Mouse (Mus musculus) hindbrain, postnatal 0 days (tissue): ENCODE data around the gene Slc38a4. TPM values are rescaled to one million over a fixed set of nuclear protein-coding genes. Genes with fewer than 3 reads are reported as not detected.

Experiments used
- ATAC-seq: fragments of 200-750 bp; cut with Nextera tagmentation; 2 replicates; pipeline ENCODE4 v1.8.0; 2017; ENCODE audit warnings: mild to moderate bottlenecking, moderate TSS enrichment, moderate library complexity
- DNase-seq: peaks from one replicate; pipeline ENCODE4 v3.0.0-alpha.2; 2015; ENCODE audit warnings: low spot score
- H3K27ac ChIP-seq: fragments of 300-500 bp; sonication (generic); 2 replicates; pipeline ENCODE4 v1.5.1; 2014; ENCODE audit warnings: mild to moderate bottlenecking
- H3K27me3 ChIP-seq: fragments of 300-500 bp; sonication (generic); 2 replicates; pipeline ENCODE4 v1.6.1; 2014; ENCODE audit warnings: low read length, mixed read lengths; ENCODE audit not compliant: insufficient read depth
- H3K36me3 ChIP-seq: fragments of 300-500 bp; sonication (generic); 2 replicates; pipeline ENCODE4 v1.6.1; 2014; ENCODE audit warnings: low read length, mixed read lengths; ENCODE audit not compliant: insufficient read depth
- H3K4me1 ChIP-seq: fragments of 300-500 bp; sonication (generic); 2 replicates; pipeline ENCODE4 v1.6.1; 2014; ENCODE audit warnings: antibody characterized with exemption, low read length, mixed read lengths; ENCODE audit not compliant: insufficient read depth
- H3K4me2 ChIP-seq: fragments of 300-500 bp; sonication (generic); 2 replicates; pipeline ENCODE4 v1.6.1; 2014; ENCODE audit warnings: low read depth, mild to moderate bottlenecking, low read length, moderate library complexity, mixed read lengths
- H3K4me3 ChIP-seq: fragments of 300-500 bp; sonication (generic); 2 replicates; pipeline ENCODE4 v1.5.1; 2014; ENCODE audit warnings: low read length
- H3K9ac ChIP-seq: fragments of 300-500 bp; sonication (generic); replicated peaks from 2 replicates; pipeline ENCODE4 v1.6.1; 2014; ENCODE audit warnings: mild to moderate bottlenecking, low read length, moderate library complexity, mixed read lengths
- H3K9me3 ChIP-seq: fragments of 300-500 bp; sonication (generic); 2 replicates; pipeline ENCODE4 v1.6.1; 2016; ENCODE audit warnings: low read length, mixed read lengths
- CTCF ChIP-seq: IDR thresholded peaks from 2 replicates; pipeline ENCODE4 v1.5.1; 2016; ENCODE audit warnings: antibody characterized with exemption, control low read depth, low read depth
- WGBS: fragments of 180-500 bp; shearing (Covaris S2); extraction: QIAGEN DNeasy Blood & Tissue Kit; methylation state at CpG from one replicate; pipeline ENCODE4 v1.1.7; 2014; 5-methylcytosine and 5-hydroxymethylcytosine counted together
- polyA plus RNA-seq: library from polyadenylated mRNA; unstranded; fragments of >200 nt; fragmentation: Nextera tagmentation; extraction: Ambion mirVana; gene quantifications from 2 replicates; pipeline ENCODE4 v1.2.1, GENCODE M21; 2015
- total RNA-seq: library from RNA; depleted of rRNA; stranded (reverse); fragments of >200 nt; gene quantifications from 2 replicates; pipeline ENCODE4 v1.2.3, GENCODE M21; 2014

The Slc38a4 gene
- total and polyA plus RNA-seq, 2 experiments from 2014 or later: 3.1 to 3.5 TPM

GRCm38 (mm10) chr15:97059071-97060041 is 3.6 kb upstream of the Slc38a4 start:
- Histone ChIP-seq H3K27ac (no peak overlapping the region), H3K4me2 (no peak overlapping the region), H3K36me3 (no peaks in the 10 kb centered on the region), H3K9ac (no peak overlapping the region), H3K4me1 (no peaks in the 10 kb centered on the region), H3K4me3 (no peak overlapping the region), H3K27me3 (no peaks in the 10 kb centered on the region), H3K9me3 (peaks cover 4% of the 10 kb centered on the region; the same call in 1 of the 2 replicates)
- DNase-seq (no peak), ATAC-seq (no peak)
- no peak for TF ChIP-seq CTCF
- 92% methylated on average over 24 of the region's 24 CpGs for WGBS

GRCm38 (mm10) chr15:97054767-97055489 is 828 bp downstream of the Slc38a4 start:
- Histone ChIP-seq H3K4me3 (peak overlapping the region; percentile 34), H3K9me3 (peaks cover 4% of the 10 kb centered on the region; the same call in 1 of the 2 replicates), H3K27ac (no peak overlapping the region), H3K4me1 (no peaks in the 10 kb centered on the region), H3K9ac (no peak overlapping the region), H3K4me2 (peak overlapping the region; percentile 53), H3K36me3 (no peaks in the 10 kb centered on the region), H3K27me3 (no peaks in the 10 kb centered on the region)
- no peak for TF ChIP-seq CTCF
- 46% methylated on average over 31 of the region's 31 CpGs for WGBS
- DNase-seq: no peak
- no peak for ATAC-seq

- DNase-seq (no peak), ATAC-seq (no peak)
- WGBS: 53% methylated on average over 15 of the region's 15 CpGs
- H3K27ac ChIP-seq: no peak overlapping the region
- no peaks in the 10 kb centered on the region for H3K27me3 ChIP-seq
- TF ChIP-seq CTCF: no peak
- H3K4me1 ChIP-seq: no peaks in the 10 kb centered on the region
- peak overlapping the region; percentile 34 for H3K4me3 ChIP-seq
- H3K36me3 ChIP-seq: no peaks in the 10 kb centered on the region
- H3K4me2 ChIP-seq: peak overlapping the region; percentile 53
- peaks cover 4% of the 10 kb centered on the region; the same call in 1 of the 2 replicates for H3K9me3 ChIP-seq
- H3K9ac ChIP-seq: no peak overlapping the region
Measured at GRCm38 (mm10) chr15:97054131-97054530, 1.6 kb downstream of the Slc38a4 start.

GRCm38 (mm10) chr15:97050436-97050835 is 5.3 kb downstream of the Slc38a4 start:
- DNase-seq: no peak
- peaks cover 2% of the 10 kb centered on the region; the same call in 1 of the 2 replicates for H3K9me3 ChIP-seq
- H3K4me3 ChIP-seq: no peak overlapping the region
- no peaks in the 10 kb centered on the region for H3K36me3 ChIP-seq
- H3K27me3 ChIP-seq: no peaks in the 10 kb centered on the region
- no peak overlapping the region for H3K27ac ChIP-seq
- 72% methylated on average over 12 of the region's 12 CpGs for WGBS
- TF ChIP-seq CTCF: no peak
- no peak for ATAC-seq
- H3K9ac ChIP-seq: no peak overlapping the region
- H3K4me1 ChIP-seq: no peaks in the 10 kb centered on the region
- H3K4me2 ChIP-seq: no peak overlapping the region

- Histone ChIP-seq H3K9ac (no peak overlapping the region), H3K27ac (no peak overlapping the region), H3K4me1 (no peaks in the 10 kb centered on the region), H3K36me3 (no peaks in the 10 kb centered on the region), H3K9me3 (peaks cover under 1% of the 10 kb centered on the region; the same call in 1 of the 2 replicates), H3K27me3 (no peaks in the 10 kb centered on the region), H3K4me2 (no peak overlapping the region), H3K4me3 (no peak overlapping the region)
- TF ChIP-seq CTCF: no peak
- no peak for DNase-seq
- no peak for ATAC-seq
- WGBS: 69% methylated on average over 10 of the region's 10 CpGs
Measured at GRCm38 (mm10) chr15:97050011-97050410, 5.7 kb downstream of the Slc38a4 start.

GRCm38 (mm10) chr15:97049281-97049841 is 6.4 kb downstream of the Slc38a4 start:
- DNase-seq: no peak

More at GRCm38 (mm10) chr15:97049281-97049841, 6.4 kb downstream of the Slc38a4 start:
- no peak overlapping the region for H3K4me2 ChIP-seq
- H3K27me3 ChIP-seq: no peaks in the 10 kb centered on the region
- H3K4me1 ChIP-seq: no peaks in the 10 kb centered on the region
- H3K36me3 ChIP-seq: no peaks in the 10 kb centered on the region
- ATAC-seq: no peak
- 59% methylated on average over 11 of the region's 11 CpGs for WGBS
- H3K27ac ChIP-seq: no peak overlapping the region
- no peak overlapping the region for H3K4me3 ChIP-seq
- no peak overlapping the region for H3K9ac ChIP-seq
- no peaks in the 10 kb centered on the region for H3K9me3 ChIP-seq
- TF ChIP-seq CTCF: no peak
